Mouse (Mus musculus) neural tube, embryonic 15.5 days (tissue): ENCODE results near the gene Gnb4. TPM values are rescaled to one million over a fixed set of nuclear protein-coding genes. Genes with fewer than 3 reads are reported as not detected.
A peak's percentile ranks its signal among the peaks of the same experiment; 100 is the strongest.

Experiments used
- ATAC-seq: fragments of 200-750 bp; cut with Nextera tagmentation; 2 replicates; pipeline ENCODE4 v1.8.0; 2017; ENCODE audit warnings: mild to moderate bottlenecking, moderate TSS enrichment, moderate library complexity; ENCODE audit not compliant: low FRiP score
- H3K27ac ChIP-seq: fragments of 300-500 bp; sonication (generic); replicated peaks from 2 replicates; pipeline ENCODE4 v1.5.1; 2015; ENCODE audit warnings: mild to moderate bottlenecking, inconsistent platforms
- H3K27me3 ChIP-seq: fragments of 300-500 bp; sonication (generic); replicated peaks from 2 replicates; pipeline ENCODE4 v1.6.1; 2015; ENCODE audit warnings: inconsistent platforms
- H3K36me3 ChIP-seq: fragments of 300-500 bp; sonication (generic); 2 replicates; pipeline ENCODE4 v1.6.1; 2015; ENCODE audit warnings: inconsistent platforms
- H3K4me1 ChIP-seq: fragments of 300-500 bp; sonication (generic); 2 replicates; pipeline ENCODE4 v1.6.1; 2015; ENCODE audit warnings: inconsistent platforms
- H3K4me2 ChIP-seq: fragments of 300-500 bp; sonication (generic); 2 replicates; pipeline ENCODE4 v1.6.1; 2015; ENCODE audit warnings: inconsistent platforms, mild to moderate bottlenecking, moderate library complexity
- H3K4me3 ChIP-seq: fragments of 300-500 bp; sonication (generic); replicated peaks from 2 replicates; pipeline ENCODE4 v1.5.1; 2015; ENCODE audit warnings: mild to moderate bottlenecking, inconsistent platforms
- H3K9ac ChIP-seq: fragments of 300-500 bp; sonication (generic); replicated peaks from 2 replicates; pipeline ENCODE4 v1.6.1; 2015; ENCODE audit warnings: mild to moderate bottlenecking, inconsistent platforms
- H3K9me3 ChIP-seq: fragments of 300-500 bp; sonication (generic); replicated peaks from 2 replicates; pipeline ENCODE4 v1.6.1; 2016; ENCODE audit warnings: inconsistent platforms
- WGBS: fragments of 180-500 bp; shearing (Covaris S2); methylation state at CpG from one replicate; pipeline ENCODE4 v1.1.7; 2015; ENCODE audit warnings: mixed read lengths; 5-methylcytosine and 5-hydroxymethylcytosine counted together
- polyA plus RNA-seq: library from polyadenylated mRNA; unstranded; fragments of >200 nt; fragmentation: Nextera tagmentation; extraction: Ambion mirVana; gene quantifications from 2 replicates; pipeline ENCODE4 v1.2.1, GENCODE M21; 2015

Gene Gnb4
- polyA plus RNA-seq, 1 experiment from 2014 or later: 106 TPM

- no peaks in the 10 kb centered on the region for H3K36me3 ChIP-seq
- no peaks in the 10 kb centered on the region for H3K27me3 ChIP-seq
- no peaks in the 10 kb centered on the region for H3K9me3 ChIP-seq
- ATAC-seq: no peak
- H3K4me2 ChIP-seq: no peak overlapping the region
- H3K4me3 ChIP-seq: no peak overlapping the region
- no peak overlapping the region for H3K9ac ChIP-seq
- H3K4me1 ChIP-seq: peaks cover 24% of the 10 kb centered on the region
- no peak overlapping the region for H3K27ac ChIP-seq
- WGBS: 81% methylated on average over 11 of the region's 11 CpGs
These were observed 4.7 kb downstream of the Gnb4 start for GRCm38 (mm10) chr3:32611606-32612170.

- ATAC-seq: peak; percentile 70
- Histone ChIP-seq H3K4me2 (no peak overlapping the region), H3K9ac (no peak overlapping the region), H3K4me3 (no peak overlapping the region), H3K27ac (no peak overlapping the region), H3K27me3 (no peaks in the 10 kb centered on the region), H3K36me3 (no peaks in the 10 kb centered on the region), H3K9me3 (no peaks in the 10 kb centered on the region), H3K4me1 (peaks cover 21% of the 10 kb centered on the region)
- WGBS: 28% methylated on average over 7 of the region's 7 CpGs
These were observed 5.8 kb downstream of the Gnb4 start for GRCm38 (mm10) chr3:32610560-32610959.

GRCm38 (mm10) chr3:32609233-32609632 lies 7.2 kb downstream of the Gnb4 start:
- H3K36me3 ChIP-seq: 0 out of 2 replicates have a peak, but pooled peaks cover 2% of the 10 kb centered on the region
- no peak overlapping the region for H3K27ac ChIP-seq
- WGBS: 98% methylated on average over 4 of the region's 4 CpGs
- H3K27me3 ChIP-seq: no peaks in the 10 kb centered on the region
- H3K9me3 ChIP-seq: no peaks in the 10 kb centered on the region
- H3K9ac ChIP-seq: no peak overlapping the region
- no peak overlapping the region for H3K4me2 ChIP-seq
- H3K4me1 ChIP-seq: peaks cover 9% of the 10 kb centered on the region; the same call in 1 of the 2 replicates
- no peak for ATAC-seq
- H3K4me3 ChIP-seq: no peak overlapping the region

GRCm38 (mm10) chr3:32601055-32601454 lies 15.3 kb downstream of the Gnb4 start:
- Histone ChIP-seq H3K4me2 (no peak overlapping the region), H3K4me3 (no peak overlapping the region), H3K4me1 (no peaks in the 10 kb centered on the region), H3K27ac (no peak overlapping the region), H3K27me3 (no peaks in the 10 kb centered on the region), H3K9ac (no peak overlapping the region), H3K9me3 (no peaks in the 10 kb centered on the region), H3K36me3 (0 out of 2 replicates have a peak, but pooled peaks cover 8% of the 10 kb centered on the region)
- WGBS: 93% methylated on average over 10 of the region's 10 CpGs
- no peak for ATAC-seq

- Histone ChIP-seq H3K9ac (no peak overlapping the region), H3K4me1 (no peaks in the 10 kb centered on the region), H3K9me3 (no peaks in the 10 kb centered on the region), H3K27me3 (no peaks in the 10 kb centered on the region), H3K27ac (no peak overlapping the region), H3K4me3 (no peak overlapping the region), H3K4me2 (no peak overlapping the region), H3K36me3 (0 out of 2 replicates have a peak, but pooled peaks cover 10% of the 10 kb centered on the region)
- whole genome bisulfite sequencing: 64% methylated on average over 3 of the region's 3 CpGs
- no peak for ATAC-seq
These were observed 17.1 kb downstream of the Gnb4 start for GRCm38 (mm10) chr3:32599328-32599727.

DNA sequence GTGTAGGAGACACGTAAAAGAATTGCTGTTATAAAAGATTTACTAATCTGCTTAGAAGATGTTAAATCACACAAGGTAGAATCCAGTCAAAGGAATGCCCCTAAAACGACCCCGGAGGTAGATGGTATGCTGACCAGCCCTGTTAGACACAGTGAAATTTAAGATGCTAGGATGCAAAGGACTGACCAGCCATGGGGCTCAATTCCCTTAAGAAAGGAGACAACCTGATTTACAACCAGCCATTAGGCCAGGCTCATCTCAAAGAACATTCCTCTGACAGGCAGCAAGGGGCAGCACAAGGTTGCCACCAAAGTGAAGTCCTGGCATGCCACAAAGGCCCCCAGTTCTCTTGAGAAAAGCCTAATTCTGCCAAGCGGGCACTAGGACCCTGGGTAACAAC lies 21.3 kb downstream of the Gnb4 start:
- H3K36me3 ChIP-seq: peaks cover 27% of the 10 kb centered on the region
- ATAC-seq: no peak
- no peaks in the 10 kb centered on the region for H3K4me1 ChIP-seq
- no peak overlapping the region for H3K9ac ChIP-seq
- 20% methylated on average over 4 of the region's 4 CpGs for WGBS
- H3K27me3 ChIP-seq: no peaks in the 10 kb centered on the region
- no peaks in the 10 kb centered on the region for H3K9me3 ChIP-seq
- H3K4me3 ChIP-seq: no peak overlapping the region
- H3K27ac ChIP-seq: no peak overlapping the region
- no peak overlapping the region for H3K4me2 ChIP-seq

- H3K4me2 ChIP-seq: no peak overlapping the region
- no peaks in the 10 kb centered on the region for H3K27me3 ChIP-seq
- no peak overlapping the region for H3K9ac ChIP-seq
- H3K4me3 ChIP-seq: no peak overlapping the region
- H3K27ac ChIP-seq: no peak overlapping the region
- H3K9me3 ChIP-seq: no peaks in the 10 kb centered on the region
- WGBS: 93% methylated on average over 3 of the region's 3 CpGs
- peaks cover 83% of the 10 kb centered on the region for H3K36me3 ChIP-seq
- no peaks in the 10 kb centered on the region for H3K4me1 ChIP-seq
- ATAC-seq: no peak
These were observed 30.1 kb downstream of the Gnb4 start for GRCm38 (mm10) chr3:32586274-32586673.

DNA sequence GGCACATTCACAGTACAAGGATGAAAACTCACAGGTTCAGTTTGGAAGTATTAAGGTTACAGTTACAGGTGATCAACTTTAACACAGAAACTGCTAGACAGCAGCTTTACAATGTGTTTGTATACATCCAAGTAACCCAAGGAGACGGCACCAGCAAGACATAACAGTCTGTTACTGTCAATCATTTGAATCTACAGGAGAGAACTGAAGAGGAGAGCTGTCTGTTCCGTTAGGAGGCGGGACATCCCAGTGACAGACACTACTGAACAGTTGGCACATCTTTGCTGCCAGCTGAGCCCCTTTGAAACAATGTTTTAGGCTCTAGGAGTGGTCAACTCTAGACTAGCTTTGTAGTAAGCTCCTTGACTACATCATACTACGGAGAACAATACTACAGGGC lies 32.9 kb downstream of the Gnb4 start:
- Histone ChIP-seq H3K9ac (no peak overlapping the region), H3K4me3 (no peak overlapping the region), H3K36me3 (peaks cover 70% of the 10 kb centered on the region), H3K9me3 (no peaks in the 10 kb centered on the region), H3K27ac (no peak overlapping the region), H3K27me3 (no peaks in the 10 kb centered on the region), H3K4me1 (no peaks in the 10 kb centered on the region), H3K4me2 (no peak overlapping the region)
- WGBS: 94% methylated on average over 4 of the region's 4 CpGs
- ATAC-seq: no peak

DNA sequence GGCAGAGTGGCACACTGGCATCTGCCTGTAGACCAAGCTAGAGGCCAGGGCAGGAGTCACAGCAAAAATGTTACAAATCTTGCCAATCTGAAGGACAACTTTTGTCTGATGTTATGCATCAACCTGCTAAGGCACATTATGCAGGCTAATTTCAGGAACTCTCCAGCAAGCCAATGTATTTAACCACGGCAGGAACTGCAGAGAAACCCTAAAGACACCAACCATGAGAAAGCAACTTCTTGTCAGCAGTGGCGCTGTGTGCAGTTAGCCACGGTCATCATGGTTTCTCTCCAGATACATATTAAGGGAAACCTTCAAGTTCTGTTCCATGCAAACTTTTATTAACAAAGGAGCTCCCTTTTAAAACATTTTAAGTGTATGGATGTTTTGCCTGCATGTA lies 34.5 kb downstream of the Gnb4 start:
- ATAC-seq: no peak
- H3K4me1 ChIP-seq: no peaks in the 10 kb centered on the region
- H3K27me3 ChIP-seq: no peaks in the 10 kb centered on the region
- no peak overlapping the region for H3K4me2 ChIP-seq
- no peak overlapping the region for H3K9ac ChIP-seq
- no peak overlapping the region for H3K27ac ChIP-seq
- no peak overlapping the region for H3K4me3 ChIP-seq
- H3K36me3 ChIP-seq: peaks cover 71% of the 10 kb centered on the region
- no peaks in the 10 kb centered on the region for H3K9me3 ChIP-seq
- WGBS: 95% methylated on average over 3 of the region's 3 CpGs

DNA sequence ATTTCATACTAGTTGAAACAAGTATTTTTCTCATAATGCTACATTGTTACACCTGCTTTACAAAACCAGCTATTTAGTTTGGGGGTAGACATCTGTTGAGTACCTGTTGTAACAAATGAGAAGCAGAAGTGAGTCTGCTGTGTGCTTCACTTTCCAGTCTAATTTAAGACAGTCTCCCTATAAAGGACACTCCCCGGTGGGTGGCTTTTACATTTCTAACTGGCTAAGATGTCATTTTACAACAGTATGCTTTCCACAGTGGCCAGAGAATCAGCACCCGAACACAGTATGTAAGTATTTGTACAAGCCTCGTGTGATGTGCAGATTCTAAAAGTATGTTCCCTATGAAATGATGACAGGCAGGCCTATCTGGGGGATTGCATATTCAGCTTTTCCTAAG lies 35.6 kb downstream of the Gnb4 start:
- no peaks in the 10 kb centered on the region for H3K9me3 ChIP-seq
- H3K36me3 ChIP-seq: peaks cover 72% of the 10 kb centered on the region
- no peak overlapping the region for H3K27ac ChIP-seq
- 82% methylated on average over 3 of the region's 3 CpGs for WGBS
- no peak overlapping the region for H3K4me2 ChIP-seq
- no peak overlapping the region for H3K9ac ChIP-seq
- no peaks in the 10 kb centered on the region for H3K4me1 ChIP-seq
- no peak for ATAC-seq
- H3K4me3 ChIP-seq: no peak overlapping the region
- no peaks in the 10 kb centered on the region for H3K27me3 ChIP-seq

DNA sequence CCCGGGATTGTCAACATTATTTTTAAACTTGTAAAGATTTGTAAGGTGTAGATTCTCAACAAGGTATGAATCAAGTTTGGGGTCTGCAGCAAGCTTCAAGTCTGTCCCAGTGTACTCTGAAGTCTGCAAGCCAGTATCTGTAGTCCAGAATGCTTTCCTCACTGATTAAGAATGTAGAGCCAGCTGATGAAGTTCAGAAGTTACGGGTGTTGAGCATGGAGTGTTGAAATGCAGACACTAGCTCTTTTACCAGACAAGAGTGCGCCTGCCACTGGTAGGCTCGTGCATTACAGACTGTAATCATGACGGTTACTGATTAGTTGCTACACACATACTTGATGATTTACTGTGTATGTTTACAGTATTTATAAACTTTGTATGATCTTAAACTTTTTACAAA lies 37.6 kb downstream of the Gnb4 start:
- no peak overlapping the region for H3K4me2 ChIP-seq
- no peaks in the 10 kb centered on the region for H3K4me1 ChIP-seq
- no peak overlapping the region for H3K27ac ChIP-seq
- H3K36me3 ChIP-seq: peaks cover 76% of the 10 kb centered on the region
- no peak overlapping the region for H3K4me3 ChIP-seq
- WGBS: 92% methylated on average over 5 of the region's 5 CpGs
- ATAC-seq: no peak
- H3K9ac ChIP-seq: no peak overlapping the region
- H3K9me3 ChIP-seq: no peaks in the 10 kb centered on the region
- no peaks in the 10 kb centered on the region for H3K27me3 ChIP-seq

- H3K4me3 ChIP-seq: no peak overlapping the region
- no peak for ATAC-seq
- no peaks in the 10 kb centered on the region for H3K4me1 ChIP-seq
- H3K36me3 ChIP-seq: peaks cover 60% of the 10 kb centered on the region
- no peaks in the 10 kb centered on the region for H3K27me3 ChIP-seq
- no peak overlapping the region for H3K9ac ChIP-seq
- WGBS: 98% methylated on average over 3 of the region's 3 CpGs
- no peak overlapping the region for H3K27ac ChIP-seq
- no peaks in the 10 kb centered on the region for H3K9me3 ChIP-seq
- no peak overlapping the region for H3K4me2 ChIP-seq
These were observed 41.2 kb downstream of the Gnb4 start for GRCm38 (mm10) chr3:32575151-32575550.

DNA sequence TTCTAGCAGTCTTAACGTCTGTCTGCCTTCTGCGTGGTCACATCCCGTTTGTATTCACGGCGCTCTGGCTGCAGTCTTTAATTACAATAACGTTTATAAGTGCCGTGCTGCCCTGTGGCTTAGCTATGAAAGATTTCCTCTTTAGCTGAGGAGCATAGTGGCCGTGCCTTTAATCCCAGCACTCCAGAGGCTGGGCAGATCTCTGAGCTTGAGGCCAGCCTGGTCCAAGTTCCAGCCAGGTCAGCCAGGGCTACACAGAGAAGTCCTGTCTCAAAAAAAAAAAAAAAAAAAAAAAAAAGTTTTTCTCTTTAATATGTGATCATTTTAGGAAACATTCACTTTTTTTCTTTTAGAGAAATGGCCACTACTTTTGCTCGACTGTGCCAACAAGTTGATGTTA lies 42.5 kb downstream of the Gnb4 start:
- H3K9ac ChIP-seq: no peak overlapping the region
- WGBS: 72% methylated on average over 9 of the region's 9 CpGs
- peaks cover 69% of the 10 kb centered on the region for H3K36me3 ChIP-seq
- no peaks in the 10 kb centered on the region for H3K27me3 ChIP-seq
- no peak overlapping the region for H3K4me2 ChIP-seq
- H3K4me1 ChIP-seq: no peaks in the 10 kb centered on the region
- ATAC-seq: no peak
- H3K4me3 ChIP-seq: no peak overlapping the region
- H3K9me3 ChIP-seq: no peaks in the 10 kb centered on the region
- no peak overlapping the region for H3K27ac ChIP-seq
